Mouse (Mus musculus) embryonic facial prominence, embryonic 15.5 days (tissue): ENCODE measurements at regions not wholly inside any gene's neighbourhood (a gene's known extent, or its start where the extent isn't known, plus 50 kb on each side); places are given as distances from the start of the nearest gene placed in this dataset.

Experiments
- ATAC-seq: fragments of 200-750 bp; cut with Nextera tagmentation; 2 replicates; pipeline ENCODE4 v1.8.0; 2017; ENCODE audit warnings: low read depth, moderate TSS enrichment; ENCODE audit not compliant: insufficient number of reproducible peaks, low FRiP score, low TSS enrichment
- H3K27ac ChIP-seq: fragments of 300-500 bp; sonication (generic); replicated peaks from 2 replicates; pipeline ENCODE4 v1.5.1; 2015; ENCODE audit warnings: mild to moderate bottlenecking, inconsistent platforms
- H3K27me3 ChIP-seq: fragments of 300-500 bp; sonication (generic); 2 replicates; pipeline ENCODE4 v1.6.1; 2015; ENCODE audit warnings: inconsistent platforms
- H3K36me3 ChIP-seq: fragments of 300-500 bp; sonication (generic); 2 replicates; pipeline ENCODE4 v1.6.1; 2015; ENCODE audit warnings: mild to moderate bottlenecking, inconsistent platforms
- H3K4me1 ChIP-seq: fragments of 300-500 bp; sonication (generic); 2 replicates; pipeline ENCODE4 v1.6.1; 2015; ENCODE audit warnings: inconsistent platforms
- H3K4me2 ChIP-seq: fragments of 300-500 bp; sonication (generic); replicated peaks from 2 replicates; pipeline ENCODE4 v1.6.1; 2015; ENCODE audit warnings: mild to moderate bottlenecking, inconsistent platforms
- H3K4me3 ChIP-seq: fragments of 300-500 bp; sonication (generic); replicated peaks from 2 replicates; pipeline ENCODE4 v1.5.1; 2015; ENCODE audit warnings: mild to moderate bottlenecking, inconsistent platforms
- H3K9ac ChIP-seq: fragments of 300-500 bp; sonication (generic); 2 replicates; pipeline ENCODE4 v1.6.1; 2015; ENCODE audit warnings: inconsistent platforms
- H3K9me3 ChIP-seq: fragments of 300-500 bp; sonication (generic); replicated peaks from 2 replicates; pipeline ENCODE4 v1.6.1; 2016; ENCODE audit warnings: inconsistent platforms
- WGBS: fragments of 180-500 bp; shearing (Covaris S2); methylation state at CpG from one replicate; pipeline ENCODE4 v1.1.7; 2015; 5-methylcytosine and 5-hydroxymethylcytosine counted together

GRCm38 (mm10) chr10:99654284-99654683, 105.2 kb downstream of the Csl start:
- ATAC-seq: no peak
- Histone ChIP-seq H3K9me3 (no peaks in the 10 kb centered on the region), H3K4me2 (no peak overlapping the region), H3K36me3 (no peaks in the 10 kb centered on the region), H3K27me3 (no peaks in the 10 kb centered on the region), H3K4me3 (no peak overlapping the region), H3K9ac (no peak overlapping the region), H3K4me1 (no peaks in the 10 kb centered on the region), H3K27ac (no peak overlapping the region)
- WGBS: 85% methylated on average over 4 of the region's 4 CpGs

GRCm38 (mm10) chr10:99676557-99677098, 82.8 kb downstream of the Csl start:
- Histone ChIP-seq H3K9ac (no peak overlapping the region), H3K27me3 (no peaks in the 10 kb centered on the region), H3K9me3 (no peaks in the 10 kb centered on the region), H3K4me3 (no peak overlapping the region), H3K4me1 (no peaks in the 10 kb centered on the region), H3K4me2 (no peak overlapping the region), H3K36me3 (no peaks in the 10 kb centered on the region), H3K27ac (no peak overlapping the region)
- no peak for ATAC-seq
- 71% methylated on average over 3 of the region's 3 CpGs for WGBS

- H3K4me3 ChIP-seq: no peak overlapping the region
- 77% methylated on average over 9 of the region's 9 CpGs for WGBS
- no peak overlapping the region for H3K9ac ChIP-seq
- no peak overlapping the region for H3K4me2 ChIP-seq
- no peaks in the 10 kb centered on the region for H3K9me3 ChIP-seq
- H3K36me3 ChIP-seq: no peaks in the 10 kb centered on the region
- no peaks in the 10 kb centered on the region for H3K27me3 ChIP-seq
- H3K27ac ChIP-seq: no peak overlapping the region
- no peaks in the 10 kb centered on the region for H3K4me1 ChIP-seq
- ATAC-seq: no peak
Observed at GRCm38 (mm10) chr10:99678096-99678495, 81.4 kb downstream of the Csl start.

- Histone ChIP-seq H3K4me3 (no peak overlapping the region), H3K4me1 (no peaks in the 10 kb centered on the region), H3K36me3 (no peaks in the 10 kb centered on the region), H3K9ac (no peak overlapping the region), H3K9me3 (no peaks in the 10 kb centered on the region), H3K27me3 (no peaks in the 10 kb centered on the region), H3K27ac (no peak overlapping the region), H3K4me2 (no peak overlapping the region)
- 93% methylated on average over 6 of the region's 6 CpGs for WGBS
- ATAC-seq: no peak
Observed at GRCm38 (mm10) chr10:99679813-99680212, 79.6 kb downstream of the Csl start.

GRCm38 (mm10) chr10:99681932-99682331, 77.5 kb downstream of the Csl start:
- H3K4me1 ChIP-seq: no peaks in the 10 kb centered on the region
- no peaks in the 10 kb centered on the region for H3K36me3 ChIP-seq
- H3K9ac ChIP-seq: no peak overlapping the region
- H3K4me3 ChIP-seq: no peak overlapping the region
- WGBS: 66% methylated on average over 4 of the region's 4 CpGs
- H3K4me2 ChIP-seq: no peak overlapping the region
- no peaks in the 10 kb centered on the region for H3K9me3 ChIP-seq
- ATAC-seq: no peak
- H3K27ac ChIP-seq: no peak overlapping the region
- H3K27me3 ChIP-seq: no peaks in the 10 kb centered on the region

GRCm38 (mm10) chr10:99682350-99682749, 77.1 kb downstream of the Csl start:
- H3K27ac ChIP-seq: no peak overlapping the region
- H3K9me3 ChIP-seq: no peaks in the 10 kb centered on the region
- no peaks in the 10 kb centered on the region for H3K4me1 ChIP-seq
- no peak overlapping the region for H3K9ac ChIP-seq
- H3K27me3 ChIP-seq: no peaks in the 10 kb centered on the region
- no peak overlapping the region for H3K4me3 ChIP-seq
- H3K36me3 ChIP-seq: no peaks in the 10 kb centered on the region
- 77% methylated on average over 9 of the region's 9 CpGs for WGBS
- no peak for ATAC-seq
- no peak overlapping the region for H3K4me2 ChIP-seq

GRCm38 (mm10) chr10:99683310-99683709, 76.1 kb downstream of the Csl start:
- ATAC-seq: no peak
- Histone ChIP-seq H3K27ac (no peak overlapping the region), H3K4me3 (no peak overlapping the region), H3K9ac (no peak overlapping the region), H3K4me2 (no peak overlapping the region), H3K9me3 (no peaks in the 10 kb centered on the region), H3K4me1 (no peaks in the 10 kb centered on the region), H3K27me3 (no peaks in the 10 kb centered on the region), H3K36me3 (no peaks in the 10 kb centered on the region)
- 35% methylated on average over 3 of the region's 3 CpGs for WGBS

GRCm38 (mm10) chr10:99685911-99686310, 73.5 kb downstream of the Csl start:
- H3K4me2 ChIP-seq: no peak overlapping the region
- H3K27me3 ChIP-seq: no peaks in the 10 kb centered on the region
- H3K4me1 ChIP-seq: no peaks in the 10 kb centered on the region
- H3K9ac ChIP-seq: no peak overlapping the region
- WGBS: 40% methylated on average over 5 of the region's 5 CpGs
- no peaks in the 10 kb centered on the region for H3K9me3 ChIP-seq
- H3K36me3 ChIP-seq: no peaks in the 10 kb centered on the region
- no peak overlapping the region for H3K4me3 ChIP-seq
- no peak for ATAC-seq
- no peak overlapping the region for H3K27ac ChIP-seq

GRCm38 (mm10) chr10:99687011-99687410, 72.4 kb downstream of the Csl start:
- no peak overlapping the region for H3K4me2 ChIP-seq
- no peaks in the 10 kb centered on the region for H3K9me3 ChIP-seq
- H3K4me3 ChIP-seq: no peak overlapping the region
- no peak overlapping the region for H3K27ac ChIP-seq
- H3K27me3 ChIP-seq: no peaks in the 10 kb centered on the region
- no peaks in the 10 kb centered on the region for H3K4me1 ChIP-seq
- WGBS: 50% methylated on average over 4 of the region's 4 CpGs
- no peak overlapping the region for H3K9ac ChIP-seq
- H3K36me3 ChIP-seq: no peaks in the 10 kb centered on the region
- no peak for ATAC-seq

GRCm38 (mm10) chr10:99697696-99698095, 61.8 kb downstream of the Csl start:
- H3K4me3 ChIP-seq: no peak overlapping the region
- ATAC-seq: no peak
- no peak overlapping the region for H3K9ac ChIP-seq
- H3K4me2 ChIP-seq: no peak overlapping the region
- H3K9me3 ChIP-seq: no peaks in the 10 kb centered on the region
- no peak overlapping the region for H3K27ac ChIP-seq
- H3K36me3 ChIP-seq: no peaks in the 10 kb centered on the region
- H3K27me3 ChIP-seq: no peaks in the 10 kb centered on the region
- WGBS: 50% methylated on average over 8 of the region's 8 CpGs
- H3K4me1 ChIP-seq: no peaks in the 10 kb centered on the region

GRCm38 (mm10) chr10:99699498-99699897, 60.0 kb downstream of the Csl start:
- no peak overlapping the region for H3K4me3 ChIP-seq
- no peaks in the 10 kb centered on the region for H3K36me3 ChIP-seq
- ATAC-seq: no peak
- H3K27me3 ChIP-seq: no peaks in the 10 kb centered on the region
- no peak overlapping the region for H3K27ac ChIP-seq
- H3K9me3 ChIP-seq: no peaks in the 10 kb centered on the region
- no peak overlapping the region for H3K9ac ChIP-seq
- H3K4me1 ChIP-seq: no peaks in the 10 kb centered on the region
- H3K4me2 ChIP-seq: no peak overlapping the region
- 23% methylated on average over 3 of the region's 3 CpGs for WGBS

- Histone ChIP-seq H3K4me2 (no peak overlapping the region), H3K9ac (no peak overlapping the region), H3K27me3 (no peaks in the 10 kb centered on the region), H3K9me3 (no peaks in the 10 kb centered on the region), H3K27ac (no peak overlapping the region), H3K4me1 (no peaks in the 10 kb centered on the region), H3K36me3 (no peaks in the 10 kb centered on the region), H3K4me3 (no peak overlapping the region)
- no peak for ATAC-seq
- 41% methylated on average over 2 of the region's 2 CpGs for WGBS
Observed at GRCm38 (mm10) chr10:99700052-99700777, 59.2 kb downstream of the Csl start.
